Mouse (Mus musculus) heart, postnatal 0 days (tissue): ENCODE measurements around the gene Zmiz1. TPM values are rescaled to one million over a fixed set of nuclear protein-coding genes. Genes with fewer than 3 reads are reported as not detected.

ENCODE experiments used
- ATAC-seq: fragments of 200-750 bp; cut with Nextera tagmentation; 2 replicates; pipeline ENCODE4 v1.8.0; 2017; ENCODE audit warnings: low read depth, moderate number of reproducible peaks, moderate library complexity; ENCODE audit not compliant: insufficient read depth
- DNase-seq: peaks from one replicate; pipeline ENCODE4 v3.0.0-alpha.2; 2016; ENCODE audit warnings: low spot score
- H3K27ac ChIP-seq: fragments of 300-500 bp; sonication (generic); 2 replicates; pipeline ENCODE4 v1.5.1; 2014; ENCODE audit warnings: low read depth, mild to moderate bottlenecking
- H3K27me3 ChIP-seq: fragments of 300-500 bp; sonication (generic); 2 replicates; pipeline ENCODE4 v1.6.1; 2014; ENCODE audit warnings: low read length, mixed read lengths; ENCODE audit not compliant: control insufficient read depth, insufficient read depth
- H3K36me3 ChIP-seq: fragments of 300-500 bp; sonication (generic); replicated peaks from 2 replicates; pipeline ENCODE4 v1.6.1; 2014; ENCODE audit warnings: low read length, mixed read lengths; ENCODE audit not compliant: control insufficient read depth, insufficient read depth
- H3K4me1 ChIP-seq: fragments of 300-500 bp; sonication (generic); 2 replicates; pipeline ENCODE4 v1.6.1; 2014; ENCODE audit warnings: antibody characterized with exemption; ENCODE audit not compliant: control insufficient read depth, insufficient read depth
- H3K4me2 ChIP-seq: fragments of 300-500 bp; sonication (generic); 2 replicates; pipeline ENCODE4 v1.6.1; 2014; ENCODE audit warnings: low read depth, mild to moderate bottlenecking, low read length, moderate library complexity
- H3K4me3 ChIP-seq: fragments of 300-500 bp; sonication (generic); 2 replicates; pipeline ENCODE4 v1.5.1; 2014; ENCODE audit warnings: low read depth, low read length
- H3K9ac ChIP-seq: fragments of 300-500 bp; sonication (generic); replicated peaks from 2 replicates; pipeline ENCODE4 v1.6.1; 2014; ENCODE audit warnings: low read depth, low read length, mixed read lengths
- H3K9me3 ChIP-seq: fragments of 300-500 bp; sonication (generic); replicated peaks from 2 replicates; pipeline ENCODE4 v1.6.1; 2016; ENCODE audit warnings: low read length; ENCODE audit not compliant: control insufficient read depth
- CTCF ChIP-seq: IDR thresholded peaks from 2 replicates; pipeline ENCODE4 v1.5.1; 2016; ENCODE audit warnings: antibody characterized with exemption, control low read depth, low read depth
- EP300 ChIP-seq: IDR thresholded peaks from 2 replicates; pipeline ENCODE4 v1.6.1; 2016; ENCODE audit warnings: antibody characterized with exemption, low read depth
- WGBS: fragments of 180-500 bp; shearing (Covaris S2); extraction: QIAGEN DNeasy Blood & Tissue Kit; methylation state at CpG from one replicate; pipeline ENCODE4 v1.1.7; 2014; 5-methylcytosine and 5-hydroxymethylcytosine counted together
- polyA plus RNA-seq: library from polyadenylated mRNA; unstranded; fragments of >200 nt; fragmentation: Nextera tagmentation; extraction: Ambion mirVana; gene quantifications from 2 replicates; pipeline ENCODE4 v1.2.1, GENCODE M21; 2015
- total RNA-seq: library from RNA; depleted of rRNA; stranded (reverse); fragments of >200 nt; gene quantifications from 2 replicates; pipeline ENCODE4 v1.2.3, GENCODE M21; 2014; ENCODE audit warnings: low replicate concordance; rRNA removed

Gene Zmiz1
- total RNA-seq, result 41.0 and 47.8 TPM in 2 replicates
- 12.4 and 13.8 TPM in 2 replicates for polyA plus RNA-seq

- under 1% methylated on average over 41 of the region's 42 CpGs for WGBS
- peaks cover 23% of the 10 kb centered on the region for H3K4me1 ChIP-seq
These were observed at the start of gene Zmiz1 for GRCm38 (mm10) chr14:25459016-25459393. TSS of gene Zmiz1 (plus strand) at chr14:25459185.

GRCm38 (mm10) chr14:25411848-25412527 lies 47.0 kb upstream of the Zmiz1 start:
- H3K4me2 ChIP-seq, result no peak overlapping the region
- DNase-seq (no peak), ATAC-seq (no peak)
- no peaks in the 10 kb centered on the region for H3K27me3 ChIP-seq
- TF ChIP-seq CTCF, result no peak
- TF ChIP-seq EP300, result no peak
- H3K9me3 ChIP-seq, result no peaks in the 10 kb centered on the region
- H3K27ac ChIP-seq, result no peak overlapping the region
- H3K4me3 ChIP-seq, result no peak overlapping the region
- 79% methylated on average over 9 of the region's 9 CpGs for WGBS
- no peaks in the 10 kb centered on the region for H3K36me3 ChIP-seq
- H3K9ac ChIP-seq, result no peak overlapping the region
- 0 out of 2 replicates have a peak, but pooled peaks cover under 1% of the 10 kb centered on the region for H3K4me1 ChIP-seq

More at GRCm38 (mm10) chr14:25459016-25459393, at the start of gene Zmiz1:
- H3K4me2 ChIP-seq, result peak within 1 kb of the TSS; percentile 89
- no peaks in the 10 kb centered on the region for H3K27me3 ChIP-seq
- no peaks in the 10 kb centered on the region for H3K9me3 ChIP-seq
- peak; percentile 49 for ATAC-seq
- H3K27ac ChIP-seq, result peak within 1 kb of the TSS; percentile 100
- DNase-seq, result peak; percentile 94
- peak within 1 kb of the TSS; percentile 89 for H3K4me3 ChIP-seq
- peak within 1 kb of the TSS; percentile 90 for H3K9ac ChIP-seq
- TF ChIP-seq CTCF, result no peak
- no peak; the same call in 1 of the 2 replicates for TF ChIP-seq EP300
- no peaks in the 10 kb centered on the region for H3K36me3 ChIP-seq

- H3K4me1 ChIP-seq, result 0 out of 2 replicates have a peak, but pooled peaks cover 4% of the 10 kb centered on the region
- TF ChIP-seq EP300, result no peak
- TF ChIP-seq CTCF, result no peak
- H3K27ac ChIP-seq, result no peak overlapping the region
- H3K9me3 ChIP-seq, result no peaks in the 10 kb centered on the region
- no peaks in the 10 kb centered on the region for H3K27me3 ChIP-seq
- no peaks in the 10 kb centered on the region for H3K36me3 ChIP-seq
- DNase-seq, result no peak
- no peak overlapping the region for H3K4me2 ChIP-seq
- no peak overlapping the region for H3K9ac ChIP-seq
- no peak for ATAC-seq
- WGBS, result 94% methylated on average over 10 of the region's 10 CpGs
- no peak overlapping the region for H3K4me3 ChIP-seq
These were observed 46.2 kb upstream of the Zmiz1 start for GRCm38 (mm10) chr14:25412811-25413210.

GRCm38 (mm10) chr14:25413510-25413909 lies 45.5 kb upstream of the Zmiz1 start:
- WGBS, result 62% methylated on average over 3 of the region's 3 CpGs

GRCm38 (mm10) chr14:25414115-25414514 lies 44.9 kb upstream of the Zmiz1 start:
- H3K27me3 ChIP-seq, result no peaks in the 10 kb centered on the region
- 0 out of 2 replicates have a peak, but pooled peaks cover 4% of the 10 kb centered on the region for H3K4me1 ChIP-seq
- no peaks in the 10 kb centered on the region for H3K9me3 ChIP-seq
- H3K4me3 ChIP-seq, result no peak overlapping the region
- H3K27ac ChIP-seq, result no peak overlapping the region
- H3K36me3 ChIP-seq, result no peaks in the 10 kb centered on the region
- TF ChIP-seq EP300 (no peak), CTCF (no peak)
- no peak overlapping the region for H3K9ac ChIP-seq
- DNase-seq (no peak), ATAC-seq (0 out of 2 replicates have a peak, but pooled peaks have one; percentile 36)
- 69% methylated on average over 4 of the region's 4 CpGs for WGBS
- H3K4me2 ChIP-seq, result no peak overlapping the region

More at GRCm38 (mm10) chr14:25413510-25413909, 45.5 kb upstream of the Zmiz1 start:
- H3K27ac ChIP-seq, result no peak overlapping the region
- no peak overlapping the region for H3K9ac ChIP-seq
- TF ChIP-seq EP300, result no peak
- TF ChIP-seq CTCF, result no peak
- H3K4me1 ChIP-seq, result 0 out of 2 replicates have a peak, but pooled peaks cover 4% of the 10 kb centered on the region
- no peak overlapping the region for H3K4me2 ChIP-seq
- no peaks in the 10 kb centered on the region for H3K27me3 ChIP-seq
- DNase-seq, result no peak
- no peak for ATAC-seq
- H3K9me3 ChIP-seq, result no peaks in the 10 kb centered on the region
- H3K36me3 ChIP-seq, result no peaks in the 10 kb centered on the region
- H3K4me3 ChIP-seq, result no peak overlapping the region
